Mouse (Mus musculus) hindbrain, embryonic 11.5 days (tissue): ENCODE data around the gene Cul3. TPM values are rescaled to one million over a fixed set of nuclear protein-coding genes. Genes with fewer than 3 reads are reported as not detected.

Experiments used
- ATAC-seq: fragments of 200-750 bp; cut with Nextera tagmentation; 2 replicates; pipeline ENCODE4 v1.8.0; 2017; ENCODE audit warnings: mild to moderate bottlenecking, moderate TSS enrichment, moderate library complexity; ENCODE audit not compliant: low FRiP score
- DNase-seq: peaks from one replicate; pipeline ENCODE4 v3.0.0-alpha.2; 2015; ENCODE audit warnings: low spot score
- H3K27ac ChIP-seq: fragments of 300-500 bp; sonication (generic); 2 replicates; pipeline ENCODE4 v1.5.1; 2014; ENCODE audit warnings: mild to moderate bottlenecking, low read depth, low read length
- H3K27me3 ChIP-seq: fragments of 300-500 bp; sonication (generic); 2 replicates; pipeline ENCODE4 v1.6.1; 2014; ENCODE audit warnings: mild to moderate bottlenecking, low read length, moderate library complexity, mixed read lengths; ENCODE audit not compliant: control insufficient read depth, insufficient read depth
- H3K36me3 ChIP-seq: fragments of 300-500 bp; sonication (generic); 2 replicates; pipeline ENCODE4 v1.6.1; 2014; ENCODE audit warnings: mild to moderate bottlenecking, low read length, moderate library complexity, mixed read lengths; ENCODE audit not compliant: control insufficient read depth, insufficient read depth
- H3K4me1 ChIP-seq: fragments of 300-500 bp; sonication (generic); replicated peaks from 2 replicates; pipeline ENCODE4 v1.6.1; 2014; ENCODE audit warnings: low read length, mixed read lengths; ENCODE audit not compliant: control insufficient read depth, insufficient read depth
- H3K4me2 ChIP-seq: fragments of 300-500 bp; sonication (generic); replicated peaks from 2 replicates; pipeline ENCODE4 v1.6.1; 2014; ENCODE audit warnings: mild to moderate bottlenecking, low read depth, low read length
- H3K4me3 ChIP-seq: fragments of 300-500 bp; sonication (generic); 2 replicates; pipeline ENCODE4 v1.5.1; 2014; ENCODE audit warnings: low read depth, low read length
- H3K9ac ChIP-seq: fragments of 300-500 bp; sonication (generic); 2 replicates; pipeline ENCODE4 v1.6.1; 2014; ENCODE audit warnings: low read depth, low read length
- H3K9me3 ChIP-seq: fragments of 300-500 bp; sonication (generic); 2 replicates; pipeline ENCODE4 v1.6.1; 2016; ENCODE audit warnings: low read length; ENCODE audit not compliant: control insufficient read depth
- WGBS: fragments of 180-500 bp; shearing (Covaris S2); extraction: QIAGEN DNeasy Blood & Tissue Kit; methylation state at CpG from one replicate; pipeline ENCODE4 v1.1.7; 2014; 5-methylcytosine and 5-hydroxymethylcytosine counted together
- polyA plus RNA-seq: library from polyadenylated mRNA; unstranded; fragments of >200 nt; fragmentation: Nextera tagmentation; extraction: Ambion mirVana; gene quantifications from 2 replicates; pipeline ENCODE4 v1.2.1, GENCODE M21; 2014

Gene Cul3
- polyA plus RNA-seq, result 51.1 and 64.0 TPM in 2 replicates

- Histone ChIP-seq H3K9ac (peak within 1 kb of the TSS; percentile 96), H3K4me1 (no peaks in the 10 kb centered on the region), H3K4me3 (peak within 1 kb of the TSS; percentile 91), H3K36me3 (no peaks in the 10 kb centered on the region), H3K27ac (peak within 1 kb of the TSS; percentile 99), H3K9me3 (no peaks in the 10 kb centered on the region), H3K4me2 (peak within 1 kb of the TSS; percentile 81), H3K27me3 (no peaks in the 10 kb centered on the region)
- ATAC-seq (peak; percentile 99), DNase-seq (peak; percentile 99)
- WGBS, result under 1% methylated on average over 40 of the region's 85 CpGs
These were observed at the start of gene Cul3 for GRCm38 (mm10) chr1:80340436-80341376. Gene Cul3, minus strand, starts transcription at chr1:80340480.

GRCm38 (mm10) chr1:80389518-80389917 lies 49.2 kb upstream of the Cul3 start:
- Histone ChIP-seq H3K4me3 (no peak overlapping the region), H3K4me1 (no peaks in the 10 kb centered on the region), H3K36me3 (no peaks in the 10 kb centered on the region), H3K4me2 (no peak overlapping the region), H3K9ac (no peak overlapping the region), H3K27me3 (no peaks in the 10 kb centered on the region), H3K9me3 (no peaks in the 10 kb centered on the region), H3K27ac (no peak overlapping the region)
- WGBS, result 89% methylated on average over 7 of the region's 7 CpGs
- DNase-seq (no peak), ATAC-seq (no peak)

- no peaks in the 10 kb centered on the region for H3K36me3 ChIP-seq
These were observed 43.6 kb upstream of the Cul3 start for GRCm38 (mm10) chr1:80383613-80384589.

GRCm38 (mm10) chr1:80382928-80383327 lies 42.6 kb upstream of the Cul3 start:
- 69% methylated on average over 7 of the region's 7 CpGs for WGBS
- no peaks in the 10 kb centered on the region for H3K9me3 ChIP-seq
- DNase-seq (no peak), ATAC-seq (no peak)
- no peak overlapping the region for H3K4me2 ChIP-seq
- H3K27me3 ChIP-seq, result no peaks in the 10 kb centered on the region
- no peak overlapping the region for H3K27ac ChIP-seq
- H3K4me3 ChIP-seq, result no peak overlapping the region
- H3K36me3 ChIP-seq, result no peaks in the 10 kb centered on the region
- no peaks in the 10 kb centered on the region for H3K4me1 ChIP-seq
- H3K9ac ChIP-seq, result no peak overlapping the region

More at GRCm38 (mm10) chr1:80383613-80384589, 43.6 kb upstream of the Cul3 start:
- Histone ChIP-seq H3K27me3 (no peaks in the 10 kb centered on the region), H3K4me1 (no peaks in the 10 kb centered on the region), H3K9me3 (no peaks in the 10 kb centered on the region), H3K9ac (no peak overlapping the region), H3K4me3 (no peak overlapping the region), H3K4me2 (no peak overlapping the region), H3K27ac (no peak overlapping the region)
- DNase-seq (no peak), ATAC-seq (no peak)
- 90% methylated on average over 25 of the region's 25 CpGs for WGBS

GRCm38 (mm10) chr1:80381302-80381701 lies 41.0 kb upstream of the Cul3 start:
- H3K27ac ChIP-seq, result no peak overlapping the region
- no peak for DNase-seq
- H3K4me3 ChIP-seq, result no peak overlapping the region
- no peaks in the 10 kb centered on the region for H3K9me3 ChIP-seq
- H3K4me1 ChIP-seq, result no peaks in the 10 kb centered on the region
- 31% methylated on average over 4 of the region's 4 CpGs for WGBS
- ATAC-seq, result no peak
- H3K9ac ChIP-seq, result no peak overlapping the region
- H3K27me3 ChIP-seq, result no peaks in the 10 kb centered on the region
- H3K36me3 ChIP-seq, result no peaks in the 10 kb centered on the region
- H3K4me2 ChIP-seq, result no peak overlapping the region

GRCm38 (mm10) chr1:80372010-80372409 lies 31.7 kb upstream of the Cul3 start:
- H3K4me2 ChIP-seq, result no peak overlapping the region
- no peak overlapping the region for H3K27ac ChIP-seq
- H3K9ac ChIP-seq, result no peak overlapping the region
- 97% methylated on average over 3 of the region's 3 CpGs for WGBS
- no peaks in the 10 kb centered on the region for H3K27me3 ChIP-seq
- no peak for DNase-seq
- H3K9me3 ChIP-seq, result no peaks in the 10 kb centered on the region
- no peaks in the 10 kb centered on the region for H3K4me1 ChIP-seq
- no peaks in the 10 kb centered on the region for H3K36me3 ChIP-seq
- no peak overlapping the region for H3K4me3 ChIP-seq
- no peak for ATAC-seq

- no peaks in the 10 kb centered on the region for H3K27me3 ChIP-seq
- no peak overlapping the region for H3K27ac ChIP-seq
- no peaks in the 10 kb centered on the region for H3K9me3 ChIP-seq
- no peaks in the 10 kb centered on the region for H3K4me1 ChIP-seq
- no peak overlapping the region for H3K9ac ChIP-seq
- WGBS, result 96% methylated on average over 3 of the region's 3 CpGs
- no peaks in the 10 kb centered on the region for H3K36me3 ChIP-seq
- H3K4me2 ChIP-seq, result no peak overlapping the region
- DNase-seq, result no peak
- ATAC-seq, result no peak
- H3K4me3 ChIP-seq, result no peak overlapping the region
These were observed 31.1 kb upstream of the Cul3 start for GRCm38 (mm10) chr1:80371189-80371889.

GRCm38 (mm10) chr1:80363486-80363885 lies 23.2 kb upstream of the Cul3 start:
- H3K4me2 ChIP-seq, result no peak overlapping the region
- H3K36me3 ChIP-seq, result no peaks in the 10 kb centered on the region
- no peak overlapping the region for H3K9ac ChIP-seq
- ATAC-seq, result no peak
- 96% methylated on average over 8 of the region's 8 CpGs for WGBS
- no peak overlapping the region for H3K4me3 ChIP-seq
- H3K27me3 ChIP-seq, result no peaks in the 10 kb centered on the region
- H3K4me1 ChIP-seq, result no peaks in the 10 kb centered on the region
- no peak for DNase-seq
- H3K27ac ChIP-seq, result no peak overlapping the region
- no peaks in the 10 kb centered on the region for H3K9me3 ChIP-seq
